Mouse (Mus musculus) bone marrow macrophage, adult 2 months (primary cell): ENCODE measurements around the gene Rabl6.

Experiments used
- CTCF ChIP-seq: IDR thresholded peaks from 2 replicates; pipeline ENCODE4 v1.5.1; 2012; ENCODE audit warnings: low read depth, mild to moderate bottlenecking, low read length, moderate library complexity
- POLR2A ChIP-seq: IDR thresholded peaks from 2 replicates; pipeline ENCODE4 v1.6.1; 2012; ENCODE audit warnings: mild to moderate bottlenecking, low read depth, low read length, borderline replicate concordance

- TF ChIP-seq CTCF (no peak), POLR2A (no peak)
These were observed at the start of gene Rabl6 for GRCm38 (mm10) chr2:25607761-25608622.
